Mouse (Mus musculus): ENCODE results near the gene 1810010H24Rik. TPM values are rescaled to one million over a fixed set of nuclear protein-coding genes. Genes with fewer than 3 reads are reported as not detected.
"Not testable (repeated sequence)": the region's sequence is repeated elsewhere in the genome, so short reads cannot be mapped to it uniquely, and the experiment has no call there.

Gene 1810010H24Rik
- polyA plus RNA-seq (2016; fragmentation: Nextera tagmentation; extraction: Ambion mirVana) = 1.4 and 1.7 TPM in 2 replicates

GRCm38 (mm10) chr11:107025411-107026321 is at the start of gene 1810010H24Rik:
1810010H24Rik (plus strand) TSS chr11:107025681.
- Histone ChIP-seq H3K4me3 (peak within 1 kb of the TSS; percentile 75), H3K9me3 (no peaks in the 10 kb centered on the region), H3K36me3 (replicated peaks) (no peaks in the 10 kb centered on the region), H3K27ac (peak within 1 kb of the TSS; percentile 74), H3K27me3 (ENCODE audit: poor library complexity, severe bottlenecking) (peaks cover 44% of the 10 kb centered on the region), H3K4me1 (peaks cover 58% of the 10 kb centered on the region)
- WGBS = under 1% methylated on average over 45 of the region's 45 CpGs
- peak; percentile 47 for DNase-seq (ENCODE audit: extremely low spot score, low spot score)

- WGBS = 88% methylated on average over 8 of the region's 8 CpGs
- no peaks in the 10 kb centered on the region for H3K9me3 ChIP-seq
- H3K4me3 ChIP-seq = no peak overlapping the region
- DNase-seq (ENCODE audit: extremely low spot score, low spot score) = no peak
- no peak overlapping the region for H3K27ac ChIP-seq
- no peaks in the 10 kb centered on the region for H3K27me3 ChIP-seq (ENCODE audit: poor library complexity, severe bottlenecking)
- no peaks in the 10 kb centered on the region for H3K36me3 ChIP-seq (replicated peaks)
- H3K4me1 ChIP-seq = no peaks in the 10 kb centered on the region
Measured at GRCm38 (mm10) chr11:106976194-106976593, 49.3 kb upstream of the 1810010H24Rik start.

GRCm38 (mm10) chr11:106980455-106980854 is 45.0 kb upstream of the 1810010H24Rik start:
- no peaks in the 10 kb centered on the region for H3K9me3 ChIP-seq
- peaks cover 18% of the 10 kb centered on the region for H3K36me3 ChIP-seq (replicated peaks)
- no peak overlapping the region for H3K4me3 ChIP-seq
- peaks cover 13% of the 10 kb centered on the region for H3K4me1 ChIP-seq
- WGBS = 30% methylated on average over 7 of the region's 7 CpGs
- no peaks in the 10 kb centered on the region for H3K27me3 ChIP-seq (ENCODE audit: poor library complexity, severe bottlenecking)
- no peak overlapping the region for H3K27ac ChIP-seq
- DNase-seq (ENCODE audit: extremely low spot score, low spot score) = peak; percentile 37

- Histone ChIP-seq H3K36me3 (replicated peaks) (peaks cover 30% of the 10 kb centered on the region), H3K27ac (no peak overlapping the region), H3K4me3 (no peak overlapping the region), H3K27me3 (ENCODE audit: poor library complexity, severe bottlenecking) (no peaks in the 10 kb centered on the region), H3K9me3 (no peaks in the 10 kb centered on the region), H3K4me1 (peaks cover 13% of the 10 kb centered on the region)
- DNase-seq (ENCODE audit: extremely low spot score, low spot score) = no peak
- 31% methylated on average over 1 of the region's 1 CpGs for WGBS
Measured at GRCm38 (mm10) chr11:106981787-106982186, 43.7 kb upstream of the 1810010H24Rik start.

- H3K9me3 ChIP-seq = no peaks in the 10 kb centered on the region
- DNase-seq (ENCODE audit: extremely low spot score, low spot score) = no peak
- no peaks in the 10 kb centered on the region for H3K27me3 ChIP-seq (ENCODE audit: poor library complexity, severe bottlenecking)
- 69% methylated on average over 5 of the region's 5 CpGs for WGBS
- peaks cover 13% of the 10 kb centered on the region for H3K4me1 ChIP-seq
- H3K36me3 ChIP-seq (replicated peaks) = peaks cover 36% of the 10 kb centered on the region
- H3K27ac ChIP-seq = no peak overlapping the region
- H3K4me3 ChIP-seq = no peak overlapping the region
Measured at GRCm38 (mm10) chr11:106982351-106982750, 43.1 kb upstream of the 1810010H24Rik start.

- Histone ChIP-seq H3K4me1 (peaks cover 13% of the 10 kb centered on the region), H3K36me3 (replicated peaks) (peaks cover 71% of the 10 kb centered on the region)
- H3K27me3 ChIP-seq (ENCODE audit: poor library complexity, severe bottlenecking); DNase-seq (ENCODE audit: extremely low spot score, low spot score); H3K9me3 ChIP-seq; H3K27ac ChIP-seq; H3K4me3 ChIP-seq: not testable (repeated sequence)
- 93% methylated on average over 9 of the region's 9 CpGs for WGBS
Measured at GRCm38 (mm10) chr11:106985979-106986604, 39.4 kb upstream of the 1810010H24Rik start.

GRCm38 (mm10) chr11:106987384-106987783 is 38.1 kb upstream of the 1810010H24Rik start:
- Histone ChIP-seq H3K27me3 (ENCODE audit: poor library complexity, severe bottlenecking) (no peaks in the 10 kb centered on the region), H3K36me3 (replicated peaks) (peaks cover 84% of the 10 kb centered on the region), H3K27ac (no peak overlapping the region), H3K9me3 (no peaks in the 10 kb centered on the region), H3K4me3 (no peak overlapping the region), H3K4me1 (peaks cover 2% of the 10 kb centered on the region)
- DNase-seq (ENCODE audit: extremely low spot score, low spot score) = no peak
- 93% methylated on average over 2 of the region's 2 CpGs for WGBS

GRCm38 (mm10) chr11:106994246-106995085 is 31.0 kb upstream of the 1810010H24Rik start:
- Histone ChIP-seq H3K27ac (no peak overlapping the region), H3K27me3 (ENCODE audit: poor library complexity, severe bottlenecking) (no peaks in the 10 kb centered on the region), H3K9me3 (no peaks in the 10 kb centered on the region), H3K36me3 (replicated peaks) (peaks cover 88% of the 10 kb centered on the region), H3K4me3 (0 out of 2 replicates have a peak overlapping the region, but pooled peaks have one; percentile 7), H3K4me1 (peaks cover 35% of the 10 kb centered on the region)
- WGBS = 86% methylated on average over 3 of the region's 3 CpGs
- DNase-seq (ENCODE audit: extremely low spot score, low spot score) = no peak

- Histone ChIP-seq H3K4me1 (peaks cover 45% of the 10 kb centered on the region), H3K4me3 (peak overlapping the region; percentile 99; the same call in 1 of the 2 replicates), H3K36me3 (replicated peaks) (peaks cover 68% of the 10 kb centered on the region)
- not testable (repeated sequence) for H3K27ac ChIP-seq; H3K9me3 ChIP-seq; DNase-seq (ENCODE audit: extremely low spot score, low spot score); H3K27me3 ChIP-seq (ENCODE audit: poor library complexity, severe bottlenecking)
- 95% methylated on average over 7 of the region's 7 CpGs for WGBS
Measured at GRCm38 (mm10) chr11:106996492-106996891, 29.0 kb upstream of the 1810010H24Rik start.

- Histone ChIP-seq H3K27me3 (ENCODE audit: poor library complexity, severe bottlenecking) (no peaks in the 10 kb centered on the region), H3K27ac (peak overlapping the region; percentile 100), H3K4me1 (peaks cover 58% of the 10 kb centered on the region), H3K9me3 (no peaks in the 10 kb centered on the region), H3K4me3 (peak overlapping the region; percentile 99), H3K36me3 (replicated peaks) (peaks cover 53% of the 10 kb centered on the region)
- WGBS = 20% methylated on average over 5 of the region's 5 CpGs
- DNase-seq (ENCODE audit: extremely low spot score, low spot score) = no peak
Measured at GRCm38 (mm10) chr11:106997976-106998375, 27.5 kb upstream of the 1810010H24Rik start.

GRCm38 (mm10) chr11:106998651-106999150 is 26.8 kb upstream of the 1810010H24Rik start:
- under 1% methylated on average over 26 of the region's 26 CpGs for WGBS
- Histone ChIP-seq H3K27ac (peak overlapping the region; percentile 100), H3K4me1 (peaks cover 58% of the 10 kb centered on the region), H3K36me3 (replicated peaks) (peaks cover 47% of the 10 kb centered on the region), H3K4me3 (peak overlapping the region; percentile 99), H3K27me3 (ENCODE audit: poor library complexity, severe bottlenecking) (no peaks in the 10 kb centered on the region), H3K9me3 (no peaks in the 10 kb centered on the region)
- DNase-seq (ENCODE audit: extremely low spot score, low spot score) = peak; percentile 55

Measured in forebrain, embryonic 10.5 days (tissue).